Mouse (Mus musculus) kidney, adult 8-10 months (tissue): Measurements from ENCODE around the gene Epsti1.
"Not testable (repeated sequence)": the region's sequence is repeated elsewhere in the genome, so short reads cannot be mapped to it uniquely, and the experiment has no call there.

Source experiments
- DNase-seq, 2 experiments: peaks; one replicate each; pipeline ENCODE4 v3.0.0; 2022

Epsti1 gene

DNA sequence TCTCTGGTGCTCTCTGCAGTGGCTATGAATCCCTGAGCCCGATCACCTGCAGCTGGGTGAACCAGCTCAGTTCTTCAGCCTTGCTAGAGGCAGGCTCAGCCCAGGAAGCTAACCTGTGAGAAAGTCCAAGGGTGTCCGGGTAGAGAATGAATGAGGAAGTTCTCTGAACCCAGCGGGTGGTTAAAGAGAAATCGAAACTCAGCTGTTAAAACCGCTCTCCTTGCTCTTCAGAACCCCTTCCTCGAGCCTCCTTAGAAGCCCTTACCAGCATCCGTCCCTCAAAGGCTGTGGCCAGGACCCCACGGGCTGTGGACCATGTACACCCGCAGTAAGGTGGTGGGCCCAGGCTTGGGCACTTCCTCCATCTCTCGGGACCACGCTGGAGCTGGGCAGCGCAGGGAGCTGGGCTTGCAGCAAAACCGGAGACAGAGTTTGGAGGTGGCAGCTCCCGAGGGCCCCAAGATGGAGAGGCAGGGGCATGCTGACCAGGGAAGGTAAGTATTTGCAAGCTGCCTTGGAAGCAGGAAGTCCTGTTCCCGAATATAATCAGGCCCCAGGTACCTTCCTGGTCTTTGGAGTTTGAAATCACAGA is at the start of gene Epsti1:
Gene Epsti1, plus strand, starts transcription at position 69 of the 592 bp plus-strand sequence.
- no peak for DNase-seq

DNA sequence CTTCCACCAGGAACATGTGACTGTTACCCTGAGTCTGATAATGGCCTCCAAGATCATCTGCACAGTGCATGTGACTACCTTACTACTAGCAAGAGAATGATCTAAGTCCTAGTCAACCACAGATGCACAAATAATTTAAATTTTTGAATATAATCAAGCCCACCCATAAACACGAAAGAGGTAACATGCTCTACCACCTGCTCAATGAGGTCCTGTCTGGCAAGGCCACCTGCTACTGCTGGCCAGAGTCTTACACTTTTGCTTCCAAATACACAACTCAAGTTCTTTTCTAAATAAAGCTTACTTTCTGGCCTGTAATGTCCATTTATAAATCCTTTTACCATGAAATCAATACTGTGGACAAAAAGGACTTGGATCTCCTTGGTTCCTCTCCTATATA is 44.1 kb upstream of the Epsti1 start:
- DNase-seq, result no peak

DNA sequence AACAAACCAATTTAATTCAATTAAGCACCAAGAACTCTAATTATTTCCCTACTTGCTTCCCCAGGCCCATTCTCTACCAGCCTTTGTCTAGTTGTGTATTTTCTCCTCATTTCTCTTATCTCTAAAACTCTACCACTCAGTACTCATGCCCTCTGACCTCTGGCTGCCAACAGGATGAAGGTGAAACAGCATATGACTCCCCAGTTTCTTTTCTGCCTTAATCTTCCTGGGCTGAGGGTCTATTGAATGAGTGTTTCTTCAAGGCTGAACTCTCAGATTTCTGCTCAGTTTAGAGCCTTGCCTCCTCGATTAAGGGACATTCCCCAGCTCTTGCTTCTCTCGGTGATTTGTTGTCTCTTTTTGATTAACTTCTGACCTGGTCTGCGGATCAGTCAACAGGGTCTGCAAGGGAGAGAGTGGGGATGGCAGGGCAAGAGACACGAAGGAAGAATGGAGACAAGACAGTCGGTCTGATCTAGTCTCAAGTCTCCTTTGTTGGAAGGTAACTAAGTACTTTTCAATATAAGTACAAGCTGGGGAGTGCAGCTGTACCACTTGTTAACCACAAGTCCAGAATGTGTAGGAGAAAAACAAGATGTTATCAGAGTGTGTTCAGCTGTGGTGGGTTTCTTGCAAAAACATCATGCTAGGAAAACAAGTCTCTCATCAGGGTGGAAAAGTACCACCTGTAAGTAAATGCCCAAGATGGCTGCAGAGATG is 43.0 kb upstream of the Epsti1 start:
- DNase-seq, result no peak

DNA sequence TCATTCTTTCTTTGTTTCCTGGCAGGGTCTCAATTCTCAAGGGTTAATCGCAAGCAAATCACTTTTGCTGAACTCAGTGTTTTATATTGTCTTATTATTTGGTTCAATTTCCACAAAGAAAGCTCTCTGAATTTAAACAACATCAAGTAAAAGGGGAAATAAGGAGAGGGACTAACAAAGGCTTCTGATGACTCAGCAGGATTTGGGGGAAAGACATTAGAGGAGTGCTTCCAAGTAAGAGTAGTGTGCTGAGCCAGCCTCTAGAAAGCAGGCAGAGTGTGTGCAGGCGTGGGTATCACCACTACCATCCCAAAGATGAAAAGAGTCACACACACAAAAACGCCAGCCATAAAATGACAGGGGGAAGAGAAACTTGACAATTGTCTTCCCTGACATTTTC is 40.0 kb upstream of the Epsti1 start:
- no peak for DNase-seq

DNA sequence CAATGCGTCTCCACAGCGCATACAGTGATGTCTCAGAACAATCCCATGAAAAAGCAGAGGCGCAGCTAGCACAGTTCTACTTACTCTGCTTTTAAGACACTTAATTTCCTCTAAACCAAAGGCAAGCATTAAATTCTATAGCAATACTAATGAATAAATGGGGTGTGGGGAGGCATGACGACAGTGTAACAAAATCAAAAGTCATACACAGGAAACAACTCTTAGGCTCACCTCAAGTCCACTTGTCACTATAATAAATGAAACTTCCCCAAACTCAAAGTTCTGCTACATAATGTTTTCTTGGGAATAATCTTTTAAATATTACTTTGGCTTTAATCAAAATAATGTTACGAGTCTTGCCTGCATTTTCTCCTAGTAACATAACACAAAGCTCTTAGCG is 39.5 kb upstream of the Epsti1 start:
- no peak for DNase-seq

GRCm38 (mm10) chr14:77867601-77868000 is 36.4 kb upstream of the Epsti1 start:
- DNase-seq, result no peak

DNA sequence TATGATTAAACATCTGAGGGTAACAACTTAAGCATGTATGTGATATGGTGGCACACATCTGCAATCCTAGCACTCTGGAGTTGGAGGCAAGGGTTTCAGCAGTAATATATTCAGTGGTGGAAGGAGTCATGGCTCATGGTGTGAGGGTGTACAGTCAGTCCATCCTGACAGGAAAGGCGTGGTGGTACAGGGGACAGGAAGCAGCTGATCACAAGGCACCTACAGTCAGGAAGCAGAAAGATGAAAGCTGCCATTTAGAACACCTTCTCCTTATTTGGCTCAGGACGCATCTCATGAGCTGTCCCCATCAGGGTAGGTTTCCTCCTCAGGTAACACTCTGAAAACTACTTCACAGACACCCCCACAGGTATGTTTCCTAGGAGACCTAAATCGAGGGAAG is 33.1 kb upstream of the Epsti1 start:
- no peak for DNase-seq

- no peak for DNase-seq
Observed at GRCm38 (mm10) chr14:77871380-77871975, 32.6 kb upstream of the Epsti1 start.

- DNase-seq, result peak; percentile 82 to 89
Observed at GRCm38 (mm10) chr14:77874304-77875241, 29.5 kb upstream of the Epsti1 start, which contains the start of gene Dnajc15. Gene Dnajc15, minus strand, starts transcription at chr14:77875125.

GRCm38 (mm10) chr14:77876199-77876598 is 27.8 kb upstream of the Epsti1 start:
- no peak for DNase-seq

GRCm38 (mm10) chr14:77877876-77878275 is 26.2 kb upstream of the Epsti1 start:
- DNase-seq, result not testable (repeated sequence)

GRCm38 (mm10) chr14:77881998-77882397 is 22.0 kb upstream of the Epsti1 start:
- DNase-seq, result no peak

- no peak for DNase-seq
Observed at GRCm38 (mm10) chr14:77882669-77883068, 21.4 kb upstream of the Epsti1 start.

DNA sequence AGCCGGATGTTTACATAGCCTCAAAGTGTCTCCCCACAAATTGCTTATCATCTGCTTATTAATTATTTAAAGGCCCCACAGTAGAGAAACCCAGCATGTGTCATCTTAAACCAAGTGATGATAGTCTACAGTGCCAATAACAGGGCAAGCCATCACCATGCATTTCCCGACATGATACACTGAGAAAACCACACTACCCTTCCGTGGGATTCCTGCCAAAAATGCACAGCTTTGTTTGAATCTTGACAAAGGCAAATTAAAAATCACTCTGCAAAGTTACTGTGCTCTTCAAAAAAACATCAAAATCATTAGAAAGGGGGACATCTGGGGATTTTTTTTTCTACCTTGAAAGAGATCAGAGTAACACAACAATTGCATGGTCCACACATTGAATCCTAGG is 17.7 kb upstream of the Epsti1 start:
- no peak for DNase-seq

GRCm38 (mm10) chr14:77886941-77887340 is 17.1 kb upstream of the Epsti1 start:
- DNase-seq, result no peak

DNA sequence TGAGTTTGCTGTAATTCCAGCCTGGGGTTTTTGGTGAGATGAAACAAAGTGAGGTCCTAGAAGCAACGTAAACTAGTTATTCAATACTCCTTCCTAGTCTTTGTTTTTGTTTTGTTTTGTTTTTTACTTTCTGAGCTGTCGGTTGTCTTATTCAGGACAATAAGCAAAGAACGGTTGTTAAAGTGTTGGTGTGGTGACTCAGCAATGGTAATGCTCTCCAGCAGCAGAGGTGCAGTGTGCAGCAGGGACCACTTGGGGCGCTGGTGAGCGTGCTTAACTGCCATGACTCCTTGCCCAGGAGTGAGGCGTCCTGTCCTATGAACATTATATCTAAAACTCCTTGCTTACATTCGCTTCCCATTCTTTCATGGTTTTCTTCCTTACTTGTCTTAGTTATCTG is 14.1 kb upstream of the Epsti1 start:
- DNase-seq, result no peak

- no peak for DNase-seq
Observed at GRCm38 (mm10) chr14:77895951-77896350, 8.1 kb upstream of the Epsti1 start.

DNA sequence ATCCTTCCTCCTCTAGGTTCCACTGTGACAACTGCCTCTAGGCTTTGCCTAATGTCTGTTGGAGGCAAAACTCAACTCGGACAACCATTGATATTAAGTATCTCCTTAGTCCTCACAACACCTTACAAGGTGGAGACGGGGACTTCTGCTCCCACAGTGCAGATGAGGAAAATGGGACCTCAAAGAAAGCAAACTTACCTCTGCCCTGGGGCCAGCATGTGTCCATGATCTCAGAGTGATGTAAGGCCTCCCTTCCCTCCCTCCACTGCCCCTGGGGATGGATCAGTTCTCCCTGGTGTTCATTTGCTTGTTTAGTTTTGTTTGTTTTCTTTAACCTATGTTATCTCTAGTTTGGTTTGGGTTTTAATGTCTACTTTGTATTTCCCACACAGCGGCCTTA is 1.5 kb upstream of the Epsti1 start:
- no peak for DNase-seq

DNA sequence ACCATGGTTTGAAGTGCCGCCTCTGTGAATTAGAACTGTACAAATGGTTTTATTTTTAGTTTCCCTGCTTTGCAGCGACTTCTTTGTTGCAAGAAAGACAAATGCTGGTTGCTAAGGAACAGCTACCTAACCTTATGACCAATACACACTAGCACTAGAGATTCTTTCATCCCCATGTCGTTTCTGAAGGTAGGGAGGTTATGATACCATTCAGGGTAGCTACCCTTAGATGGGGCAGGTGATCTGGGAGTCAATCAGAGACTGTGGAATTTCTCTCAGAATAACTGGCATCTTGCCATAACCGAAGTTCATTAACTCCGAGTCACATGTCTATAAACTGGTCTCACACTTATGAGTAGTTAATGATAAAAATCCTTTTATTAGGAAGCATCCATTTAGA is 1.4 kb downstream of the Epsti1 start:
- no peak for DNase-seq

- no peak for DNase-seq
Observed at GRCm38 (mm10) chr14:77906586-77906985, 2.5 kb downstream of the Epsti1 start.

GRCm38 (mm10) chr14:77915776-77916175 is 11.7 kb downstream of the Epsti1 start:
- no peak for DNase-seq

- no peak for DNase-seq
Observed at GRCm38 (mm10) chr14:77921641-77922040, 17.6 kb downstream of the Epsti1 start.
